9 mouse cellular contexts compared by ENCODE assay signal in the genomic region with DNA sequence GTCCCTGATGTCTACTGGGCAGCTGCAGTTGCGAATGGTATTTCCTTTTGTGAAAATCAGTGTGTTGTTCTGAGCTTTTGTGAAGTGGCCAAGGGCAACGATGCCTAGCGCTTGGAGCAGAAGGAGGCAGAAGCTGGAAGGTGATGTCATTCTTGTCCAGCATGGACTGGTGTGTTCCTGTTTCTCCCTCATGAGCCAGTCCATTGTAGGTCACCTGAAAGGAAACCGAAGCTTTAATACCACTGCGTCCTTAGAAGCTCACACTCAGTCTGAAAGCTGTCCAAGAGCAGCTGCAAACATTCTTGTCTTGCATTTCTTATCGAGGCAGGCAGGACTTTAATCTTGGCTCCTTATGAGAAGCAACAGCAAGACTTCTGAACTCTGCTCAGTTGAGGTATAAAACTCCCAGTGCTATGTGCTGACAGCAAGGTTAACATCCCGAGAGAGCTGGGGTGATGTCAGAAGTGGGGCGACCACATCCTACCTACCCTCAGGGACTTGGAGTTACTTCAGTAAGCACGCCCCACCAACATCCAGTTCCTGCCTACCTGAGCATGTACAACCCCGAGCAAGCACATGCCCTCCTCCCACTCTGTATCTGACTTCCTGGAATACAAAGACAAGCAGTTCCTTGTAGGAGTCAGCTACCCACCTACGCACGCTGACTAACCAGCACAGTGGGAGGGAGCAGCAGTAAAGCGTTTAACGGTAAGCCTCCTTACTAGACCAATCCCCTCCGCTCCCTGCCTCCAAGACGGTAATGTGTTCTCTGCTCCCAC. TPM values are rescaled to one million over a fixed set of nuclear protein-coding genes. Genes with fewer than 3 reads are reported as not detected.
A peak's percentile ranks its signal among the peaks of the same experiment; 100 is the strongest.
DNase-seq lines count a peak whose midpoint lies in the region; ATAC-seq and TF ChIP-seq lines count a peak whose summit lies in the region.
"Had no signal": no experiment of that assay in that cellular context is flagged by ENCODE, and none has a peak within 500 bp of the region (broad histone marks: within the 10 kb centered on the region; RNA-seq: fewer than 3 reads in every experiment).

No protein-coding gene starts in this region.

- intact Hi-C loops in heart, postnatal 14 days (cut with DNase I) = no loop called here
- intact Hi-C loops in gastrocnemius, adult 2 months (cut with DNase I) = no loop called here

- no peak overlapping the region for H3K9ac ChIP-seq in heart, embryonic 15.5 days
- H3K9ac ChIP-seq in MEL (ENCODE audit: control insufficient read depth, low read depth, low read length, poor library complexity, severe bottlenecking) = peak overlapping the region; percentile 4; the same call in 1 of the 2 replicates
- no peak overlapping the region for H3K9ac ChIP-seq in heart, embryonic 16.5 days (ENCODE audit: low read length)
- H3K9ac ChIP-seq: limb, embryonic 13.5 days had no signal

- 0 out of 4 replicates have a peak, but pooled peaks of 1 of the 2 experiments have one; percentile 10 for TF ChIP-seq EP300 in MEL (IDR thresholded peaks at IDR 0.05; ENCODE audit: low read depth in 1 of 2, low read length in 2 of 2)

- H3K27ac ChIP-seq in heart, embryonic 15.5 days = peak overlapping the region; percentile 1; the same call in 1 of the 2 replicates
- no peak overlapping the region for H3K27ac ChIP-seq in MEL (ENCODE audit: control insufficient read depth, low read depth, low read length)
- H3K27ac ChIP-seq in heart, embryonic 16.5 days (ENCODE audit: low read length) = 0 out of 2 replicates have a peak overlapping the region, but pooled peaks have one; percentile 4
- peak overlapping the region; percentile 67 for H3K27ac ChIP-seq in thymus, adult 2 months (ENCODE audit: control insufficient read depth, insufficient read depth, low read length)
- no peak overlapping the region for H3K27ac ChIP-seq in gastrocnemius, adult 2 months
- H3K27ac ChIP-seq: limb, embryonic 13.5 days had no signal

- DNase-seq in heart, postnatal 14 days = no peak
- DNase-seq in MEL (ENCODE audit: low read depth, low spot score) = peak; percentile 63
- peak; percentile 72 to 80 for DNase-seq in left cerebral cortex, adult 9 months (ENCODE audit: low spot score in 2 of 2)
- DNase-seq in thymus, adult 2 months = peak; percentile 54
- no peak for DNase-seq in cerebellum, postnatal 4 days (ENCODE audit: low spot score in 2 of 2)
- DNase-seq in gastrocnemius, adult 2 months = no peak

- H3K4me1 ChIP-seq in heart, embryonic 15.5 days (replicated peaks) = peaks cover 12% of the 10 kb centered on the region; the same call in 1 of the 2 replicates
- H3K4me1 ChIP-seq in MEL (ENCODE audit: control insufficient read depth in 1 of 2, insufficient read depth in 2 of 2, low read length in 2 of 2) = peaks cover 3 to 18% of the 10 kb centered on the region in 2 experiments
- peaks cover 9% of the 10 kb centered on the region for H3K4me1 ChIP-seq in heart, embryonic 16.5 days (ENCODE audit: control insufficient read depth, insufficient read depth, low read length)
- H3K4me1 ChIP-seq in thymus, adult 2 months (replicated peaks; ENCODE audit: control insufficient read depth, insufficient read depth, low read length) = peaks cover 25% of the 10 kb centered on the region

- peaks cover 3% of the 10 kb centered on the region; the same call in 1 of the 2 replicates for H3K27me3 ChIP-seq in heart, embryonic 15.5 days
- H3K27me3 ChIP-seq in MEL (ENCODE audit: control insufficient read depth in 1 of 2, insufficient read depth in 2 of 2, low read length in 2 of 2) = no peaks in the 10 kb centered on the region
- H3K27me3 ChIP-seq in heart, embryonic 16.5 days (ENCODE audit: control insufficient read depth, insufficient read depth, low read length) = 0 out of 2 replicates have a peak, but pooled peaks cover 4% of the 10 kb centered on the region
- no peaks in the 10 kb centered on the region for H3K27me3 ChIP-seq in thymus, adult 2 months (ENCODE audit: control insufficient read depth, insufficient read depth, low read length)

- TF ChIP-seq CTCF in MEL (IDR thresholded peaks at IDR 0.05 in 2 of 3, conservative IDR thresholded peaks at IDR 0.05 in 1 of 3; ENCODE audit: control insufficient read depth in 1 of 3, insufficient read depth in 1 of 3, low read depth in 2 of 3, low read length in 3 of 3, poor library complexity in 1 of 3, severe bottlenecking in 1 of 3) = no peak
- no peak for TF ChIP-seq CTCF in thymus, adult 2 months (IDR thresholded peaks at IDR 0.05; ENCODE audit: borderline replicate concordance, control insufficient read depth, extremely low read depth, insufficient read depth, low read length, poor library complexity)
- no peak for TF ChIP-seq CTCF in gastrocnemius, adult 2 months (IDR thresholded peaks at IDR 0.05)

- TF ChIP-seq RAD21 in MEL (IDR thresholded peaks at IDR 0.05; ENCODE audit: low read depth, low read length) = no peak

- H3K9me3 ChIP-seq in heart, embryonic 15.5 days (replicated peaks) = no peaks in the 10 kb centered on the region
- no peaks in the 10 kb centered on the region for H3K9me3 ChIP-seq in MEL (replicated peaks; ENCODE audit: insufficient read depth, low read length)
- H3K9me3 ChIP-seq in heart, embryonic 16.5 days (replicated peaks; ENCODE audit: control insufficient read depth, low read length) = no peaks in the 10 kb centered on the region
- H3K9me3 ChIP-seq: limb, embryonic 13.5 days had no signal

- ATAC-seq in heart, embryonic 15.5 days (replicated peaks; ENCODE audit: insufficient number of reproducible peaks, insufficient read depth, low FRiP score, low read depth) = peak; percentile 47; the same call in 1 of the 2 replicates
- ATAC-seq in heart, embryonic 16.5 days (replicated peaks; ENCODE audit: extremely low read depth, insufficient read depth, low FRiP score) = peak; percentile 41

- H3K4me3 ChIP-seq in heart, embryonic 15.5 days = no peak overlapping the region
- peak overlapping the region in 1 of 2 experiments; percentile 1; a peak in 1 of 4 replicates for H3K4me3 ChIP-seq in MEL (ENCODE audit: control insufficient read depth in 1 of 2, insufficient read depth in 1 of 2, low read depth in 2 of 2, low read length in 2 of 2)
- no peak overlapping the region for H3K4me3 ChIP-seq in heart, embryonic 16.5 days (ENCODE audit: low read length)
- H3K4me3 ChIP-seq in thymus, adult 2 months (ENCODE audit: control insufficient read depth, insufficient read depth, low read length) = no peak overlapping the region
- H3K4me3 ChIP-seq in gastrocnemius, adult 2 months = no peak overlapping the region
- H3K4me3 ChIP-seq: limb, embryonic 13.5 days had no signal

- WGBS in heart, embryonic 15.5 days = 42% methylated on average over 16 of the region's 16 CpGs
- 45% methylated on average over 16 of the region's 16 CpGs for WGBS in heart, embryonic 16.5 days
- 24% methylated on average over 16 of the region's 16 CpGs for WGBS in thymus, adult 2 months

- 0 out of 2 replicates have a peak overlapping the region, but pooled peaks have one; percentile 9 for H3K4me2 ChIP-seq in heart, embryonic 15.5 days
- peak overlapping the region; percentile 26 for H3K4me2 ChIP-seq in heart, embryonic 16.5 days (ENCODE audit: low read depth, low read length)
- H3K4me2 ChIP-seq: limb, embryonic 13.5 days had no signal

- TF ChIP-seq POLR2A in MEL (IDR thresholded peaks at IDR 0.05; ENCODE audit: control insufficient read depth in 1 of 2, insufficient read depth in 1 of 2, low read depth in 1 of 2, low read length in 2 of 2, poor library complexity in 1 of 2) = no peak
- TF ChIP-seq POLR2A in thymus, adult 2 months (IDR thresholded peaks at IDR 0.05; ENCODE audit: control insufficient read depth, extremely low read depth, insufficient read depth, low read length, poor library complexity) = no peak

- H3K36me3 ChIP-seq in heart, embryonic 15.5 days = no peaks in the 10 kb centered on the region
- H3K36me3 ChIP-seq in MEL (ENCODE audit: control insufficient read depth in 1 of 2, insufficient read depth in 2 of 2, low read length in 2 of 2) = peaks cover 0 to 3% of the 10 kb centered on the region in 2 experiments; a peak in 2 of 4 replicates
- H3K36me3 ChIP-seq in heart, embryonic 16.5 days (ENCODE audit: control insufficient read depth, insufficient read depth) = no peaks in the 10 kb centered on the region
- H3K36me3 ChIP-seq in thymus, adult 2 months (ENCODE audit: control insufficient read depth, insufficient read depth, low read length) = no peaks in the 10 kb centered on the region
- H3K36me3 ChIP-seq: limb, embryonic 13.5 days had no signal

- no peaks in the 10 kb centered on the region for H3K79me2 ChIP-seq in MEL (ENCODE audit: control insufficient read depth, insufficient read depth, low read length, poor library complexity)

TF ChIP-seq in MEL, 35 proteins besides CTCF, POLR2A, EP300 and RAD21 (continues in another document):
- TF ChIP-seq POLR2AphosphoS5 (IDR thresholded peaks at IDR 0.05; ENCODE audit: borderline replicate concordance, low read depth, low read length) = no peak

RNA-seq across cellular contexts. Expression of gene Paxbp1, which starts 11.9 kb away (rescaled TPM):
- polyA plus RNA-seq in heart, embryonic 15.5 days (2015; fragmentation: Nextera tagmentation; extraction: Ambion mirVana) = 36.8 and 36.9 TPM in 2 replicates
- 10 to 100 TPM; 20.3 to 21.1 TPM for total RNA-seq in heart, postnatal 14 days (2021)
- 23.8 and 26.3 TPM in 2 replicates for total RNA-seq in MEL (2012; rRNA removed)
- 10 to 100 TPM in 1 of 2 experiments, not detected in 1; 49.6 TPM for polyA plus RNA-seq in MEL (2012; ENCODE audit: insufficient read depth in 1 of 2, insufficient read length in 2 of 2, low read depth in 1 of 2, low replicate concordance in 2 of 2, missing spikeins in 1 of 2)
- polyA plus RNA-seq in heart, embryonic 16.5 days (2015; fragmentation: Nextera tagmentation; extraction: Ambion mirVana) = 40.6 and 43.4 TPM in 2 replicates
- polyA plus RNA-seq in thymus, adult 2 months (2012; rRNA removed) = 30.6 and 32.9 TPM in 2 replicates
- total RNA-seq in gastrocnemius, adult 2 months (2021) = 10 to 100 TPM; 10.7 to 11.6 TPM

RNA-seq across cellular contexts. Expression of gene 4932438H23Rik, which starts 38.7 kb away (rescaled TPM):
- polyA plus RNA-seq in heart, embryonic 15.5 days (2015; fragmentation: Nextera tagmentation; extraction: Ambion mirVana) = 0.08 and 0.09 TPM in 2 replicates
- under 1 TPM; 0.10 to 0.12 TPM for total RNA-seq in heart, postnatal 14 days (2021)
- not detected in 2 replicates for total RNA-seq in MEL (2012; rRNA removed)
- not detected for polyA plus RNA-seq in MEL (2012; ENCODE audit: insufficient read depth in 1 of 2, insufficient read length in 2 of 2, low read depth in 1 of 2, low replicate concordance in 2 of 2, missing spikeins in 1 of 2)
- 0.40 TPM in 1 of 2 replicates, not detected in the other for polyA plus RNA-seq in heart, embryonic 16.5 days (2015; fragmentation: Nextera tagmentation; extraction: Ambion mirVana)
- 0.33 and 1.1 TPM in 2 replicates for polyA plus RNA-seq in thymus, adult 2 months (2012; rRNA removed)
- under 1 TPM; 0.08 to 0.48 TPM for total RNA-seq in gastrocnemius, adult 2 months (2021)

RNA-seq across cellular contexts. Expression of gene Synj1, which starts 45.1 kb away (rescaled TPM):
- polyA plus RNA-seq in heart, embryonic 15.5 days (2015; fragmentation: Nextera tagmentation; extraction: Ambion mirVana) = 10.3 and 11.4 TPM in 2 replicates
- total RNA-seq in heart, postnatal 14 days (2021) = 10 to 100 TPM; 28.6 to 32.5 TPM
- 5.0 and 8.8 TPM in 2 replicates for total RNA-seq in MEL (2012; rRNA removed)
- 10 to 100 TPM in 1 of 2 experiments, not detected in 1; 34.5 TPM for polyA plus RNA-seq in MEL (2012; ENCODE audit: insufficient read depth in 1 of 2, insufficient read length in 2 of 2, low read depth in 1 of 2, low replicate concordance in 2 of 2, missing spikeins in 1 of 2)
- 10.8 and 11.2 TPM in 2 replicates for polyA plus RNA-seq in heart, embryonic 16.5 days (2015; fragmentation: Nextera tagmentation; extraction: Ambion mirVana)
- 51.6 and 66.8 TPM in 2 replicates for polyA plus RNA-seq in thymus, adult 2 months (2012; rRNA removed)
- total RNA-seq in gastrocnemius, adult 2 months (2021) = 10 to 100 TPM; 11.2 to 13.8 TPM

Comparison
In these comparisons a context has a peak if more than half of its experiments do, and no peak if none do; other contexts are left out.
1. H3K27ac ChIP-seq: peak in heart, embryonic 15.5 days (single experiment), heart, embryonic 16.5 days (single experiment) and thymus, adult 2 months (single experiment); none in MEL (single experiment) and gastrocnemius, adult 2 months (single experiment).
2. DNase-seq: peak in MEL (single experiment), left cerebral cortex, adult 9 months (2 of 2) and thymus, adult 2 months (single experiment); none in heart, postnatal 14 days (0 of 2), cerebellum, postnatal 4 days (0 of 2) and gastrocnemius, adult 2 months (single experiment).